Comparison of ENCODE assay signal across 11 mouse cellular contexts in the genomic region with DNA sequence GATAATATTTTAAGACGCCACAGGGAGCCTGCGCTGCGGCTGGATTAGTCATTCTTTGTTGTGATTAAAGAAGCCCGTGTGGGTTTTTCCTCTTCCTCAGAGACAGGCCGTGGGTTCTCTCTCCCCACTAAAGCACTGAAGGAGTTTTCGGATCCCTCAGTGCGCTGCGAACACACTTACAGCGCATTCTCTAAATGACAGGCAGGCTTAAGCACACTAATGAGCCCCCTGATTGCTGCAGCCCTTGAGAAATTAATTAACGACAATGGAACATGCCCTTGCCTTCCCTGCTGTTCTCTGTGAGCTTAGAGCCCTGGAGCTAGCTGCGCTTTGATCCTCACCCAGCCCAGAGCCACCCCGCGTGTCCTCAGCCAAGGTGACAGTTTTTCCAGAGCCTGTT.
DNase-seq lines count a peak whose midpoint lies in the region; ATAC-seq lines count a peak whose summit lies in the region.
"Had no signal": no experiment of that assay in that cellular context is flagged by ENCODE, and none has a peak within 500 bp of the region (broad histone marks: within the 10 kb centered on the region; RNA-seq: fewer than 3 reads in every experiment).

No protein-coding gene starts in this region.

- H3K27ac ChIP-seq in limb, embryonic 15.5 days = no peak overlapping the region
- H3K27ac ChIP-seq: liver, embryonic 13.5 days had no signal

- peaks cover 6% of the 10 kb centered on the region; the same call in 1 of the 2 replicates for H3K4me1 ChIP-seq in limb, embryonic 15.5 days
- H3K4me1 ChIP-seq: liver, embryonic 13.5 days had no signal

- no peak overlapping the region for H3K9ac ChIP-seq in limb, embryonic 15.5 days
- H3K9ac ChIP-seq: liver, embryonic 13.5 days had no signal

- no peak for ATAC-seq in limb, embryonic 15.5 days (ENCODE audit: insufficient number of reproducible peaks, low FRiP score, low TSS enrichment, low read depth)
- ATAC-seq: Patski had no signal

- peak; percentile 13 for DNase-seq in adrenal gland, adult 2 months
- DNase-seq in adrenal gland, adult 8-10 months = no peak
- peak; percentile 19 for DNase-seq in testis, postnatal 10 days (ENCODE audit: low spot score)
- DNase-seq in testis, postnatal 14 days (ENCODE audit: low spot score) = no peak
- DNase-seq in natural killer cell, adult 2 months (ENCODE audit: low spot score in 2 of 2) = no peak
- DNase-seq in cerebellum, adult 9-10 months = no peak
- no peak for DNase-seq in c-Kit-positive CD71-positive TER-119-positive erythroid progenitor cells, embryonic 14.5 days (ENCODE audit: low spot score)
- DNase-seq: liver, embryonic 13.5 days had no signal

- no peaks in the 10 kb centered on the region for H3K36me3 ChIP-seq in limb, embryonic 15.5 days
- H3K36me3 ChIP-seq: liver, embryonic 13.5 days had no signal

- H3K4me3 ChIP-seq in limb, embryonic 15.5 days = no peak overlapping the region
- H3K4me3 ChIP-seq: erythroblast, embryonic 14.5 days; liver, embryonic 13.5 days had no signal

- 24% methylated on average over 13 of the region's 13 CpGs for WGBS in limb, embryonic 15.5 days

- H3K9me3 ChIP-seq in limb, embryonic 15.5 days = no peaks in the 10 kb centered on the region
- H3K9me3 ChIP-seq: liver, embryonic 13.5 days had no signal

- H3K4me2 ChIP-seq in limb, embryonic 15.5 days = peak overlapping the region; percentile 10; the same call in 1 of the 2 replicates
- H3K4me2 ChIP-seq: liver, embryonic 13.5 days had no signal

- peaks cover under 1% of the 10 kb centered on the region; the same call in 1 of the 2 replicates for H3K27me3 ChIP-seq in limb, embryonic 15.5 days
- H3K27me3 ChIP-seq: Patski had no signal

Comparison
In these comparisons a context has a peak if more than half of its experiments do, and no peak if none do; other contexts are left out.
1. DNase-seq: peak in adrenal gland, adult 2 months (single experiment) and testis, postnatal 10 days (single experiment); none in adrenal gland, adult 8-10 months (single experiment), testis, postnatal 14 days (single experiment), natural killer cell, adult 2 months (0 of 2), cerebellum, adult 9-10 months (single experiment) and c-Kit-positive CD71-positive TER-119-positive erythroid progenitor cells, embryonic 14.5 days (single experiment).